Mouse (Mus musculus) v-Abl transformed pro-B cells (cell line): Measurements from ENCODE around the gene Nuak1.
"Not testable (repeated sequence)": the region's sequence is repeated elsewhere in the genome, so short reads cannot be mapped to it uniquely, and the experiment has no call there.

ENCODE experiments used
- in situ Hi-C, 2 experiments: fragments of 400-800 bp; cut with MboI; formaldehyde crosslinking; loops; one replicate each; pipeline ENCODE4 v1.15.1; 2025; ENCODE audit not compliant: unreplicated experiment in 2 of 2

Gene Nuak1

DNA sequence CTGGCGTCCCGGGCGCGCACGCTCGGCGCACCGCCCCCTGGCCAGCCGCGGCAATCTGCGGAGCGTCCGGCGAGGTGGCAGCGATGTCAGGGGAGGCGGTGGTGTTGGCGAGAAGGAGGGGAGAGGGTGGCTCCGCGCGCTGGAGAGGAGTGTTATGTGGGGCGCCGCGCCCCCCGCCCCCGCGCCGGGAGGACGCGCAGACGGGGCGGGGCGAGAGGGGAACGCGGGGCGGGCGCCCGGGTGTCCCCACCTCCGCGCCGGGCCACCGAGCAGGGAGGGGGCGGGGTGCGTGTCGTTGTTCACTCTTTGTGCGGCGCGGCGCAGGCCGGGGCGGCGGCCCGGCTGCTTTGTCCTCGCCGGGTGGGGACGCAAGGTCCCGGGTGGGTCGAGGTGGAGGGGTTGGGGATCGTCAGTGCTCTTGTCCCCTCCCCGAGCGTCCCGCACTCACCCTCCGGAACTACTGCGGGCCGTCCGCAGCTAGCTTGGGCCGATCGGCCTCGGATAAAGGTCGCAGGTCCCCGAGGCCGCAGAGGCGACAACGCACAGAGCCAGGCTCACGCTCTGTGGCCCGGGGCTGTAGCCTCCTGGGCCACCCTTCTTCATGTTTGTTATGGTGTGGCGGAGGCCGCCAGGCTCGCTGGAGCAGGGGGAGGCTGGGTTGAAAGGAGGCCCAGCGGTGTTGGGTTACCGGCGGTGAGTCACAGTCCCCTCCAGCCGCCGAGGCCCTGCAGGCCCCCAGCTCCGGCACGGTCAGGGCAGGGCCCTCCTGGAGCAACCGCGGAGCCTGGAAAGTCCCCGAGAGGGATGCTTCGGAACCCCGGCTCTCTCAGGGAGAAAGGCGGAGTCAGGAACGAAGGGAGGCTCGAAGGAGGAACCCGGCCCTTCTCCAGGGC is at the start of gene Nuak1:
TSS of gene Nuak1 (minus strand) at position 57 of the 893 bp plus-strand sequence.
- in situ Hi-C loops: no loop called here

DNA sequence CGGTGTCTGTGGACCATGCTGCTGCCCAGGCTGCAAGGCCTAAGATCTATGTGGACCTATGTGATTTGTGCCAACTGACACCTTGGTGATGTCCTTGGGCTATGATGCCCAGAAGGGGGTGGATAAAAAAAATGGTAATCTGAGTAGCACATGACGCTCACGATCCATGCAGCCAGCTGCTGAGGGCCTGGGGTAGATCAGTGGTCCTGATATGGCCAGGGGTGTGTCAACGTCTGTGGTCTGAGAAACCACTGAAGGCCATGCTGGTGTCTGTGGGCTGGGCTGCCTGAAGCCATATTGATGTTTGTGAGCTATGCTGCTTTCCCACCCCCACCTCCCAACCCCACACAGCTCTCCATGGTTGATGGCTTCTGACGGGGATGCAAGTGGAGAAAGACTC is 49.7 kb upstream of the Nuak1 start:
- in situ Hi-C loops: no loop called here

DNA sequence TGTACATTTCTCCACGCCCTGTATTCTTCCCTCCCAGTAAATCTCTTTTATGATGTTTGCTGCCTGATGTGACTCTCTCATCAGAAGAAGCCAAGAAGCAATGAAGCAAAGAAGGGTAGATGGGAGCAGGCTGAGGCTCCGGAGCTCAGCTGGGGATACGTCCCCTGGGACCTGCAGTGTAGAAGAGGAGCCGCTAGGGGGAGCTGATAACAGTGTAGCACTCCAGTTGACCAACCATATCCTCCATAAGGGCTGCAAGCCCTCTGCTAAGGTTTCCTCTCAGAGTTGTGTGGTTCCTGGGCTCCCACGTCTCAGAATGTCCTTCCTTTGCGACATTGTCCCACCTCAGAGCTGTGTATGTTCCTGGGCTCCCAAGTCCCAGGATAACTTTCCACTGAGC is 47.9 kb upstream of the Nuak1 start:
- in situ Hi-C loops: no loop called here

DNA sequence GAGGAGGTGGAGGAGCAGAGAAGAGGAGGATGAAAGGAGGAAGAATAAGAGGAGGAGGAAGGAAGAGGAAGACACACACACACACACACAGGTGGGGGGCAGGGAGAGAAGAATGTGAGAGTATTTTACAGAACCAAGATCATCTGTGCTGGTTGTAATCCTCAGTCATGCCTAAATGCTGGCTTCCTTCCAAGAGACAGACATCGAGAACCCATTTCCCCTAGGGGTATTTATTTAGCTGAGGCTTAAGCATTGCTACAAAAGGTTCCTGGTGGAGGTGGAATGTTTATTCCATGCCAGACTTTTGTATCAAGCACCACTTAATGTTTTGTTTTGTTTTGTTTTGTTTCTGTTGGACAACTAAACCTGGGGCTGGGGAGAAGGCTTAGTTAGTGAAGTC is 44.3 kb upstream of the Nuak1 start:
- in situ Hi-C loops: no loop called here

DNA sequence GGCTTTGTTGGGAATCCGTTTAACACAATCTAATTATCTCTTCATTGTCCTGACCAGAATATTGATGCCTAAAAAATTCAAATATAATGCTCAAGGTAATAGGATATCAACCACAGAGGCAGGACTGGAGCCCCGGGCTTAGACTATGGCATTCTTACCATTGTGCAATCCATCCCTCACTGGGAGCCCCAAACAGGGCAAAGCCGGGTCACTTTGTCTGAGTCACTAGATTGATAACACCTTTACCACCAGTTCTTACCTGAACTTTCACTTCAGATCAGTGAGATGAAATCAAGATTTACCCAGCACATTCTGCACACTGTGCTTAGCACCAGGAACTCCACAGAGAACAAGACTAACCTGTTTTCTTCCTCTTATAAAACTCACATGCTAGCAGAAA is 43.2 kb upstream of the Nuak1 start:
- in situ Hi-C loops: no loop called here

DNA sequence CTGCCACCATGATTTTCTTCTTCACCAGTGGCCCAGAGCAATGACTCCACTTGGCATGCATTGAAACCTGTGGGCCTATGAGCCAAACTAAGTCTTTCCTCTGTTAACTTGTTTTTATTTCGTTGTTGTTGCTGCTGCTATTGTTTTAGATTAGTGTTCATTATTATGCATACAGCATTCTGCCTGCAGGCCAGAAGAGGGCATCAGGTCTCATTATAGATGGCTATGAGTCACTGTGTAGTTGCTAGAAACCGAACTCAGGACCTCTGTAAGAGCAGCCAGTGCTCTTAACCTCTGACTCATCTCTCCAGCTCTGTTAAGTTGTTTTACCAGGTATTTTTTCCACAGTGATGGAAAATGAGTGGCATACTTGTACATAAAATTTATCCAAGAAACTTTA is 42.7 kb upstream of the Nuak1 start:
- in situ Hi-C loops: no loop called here

DNA sequence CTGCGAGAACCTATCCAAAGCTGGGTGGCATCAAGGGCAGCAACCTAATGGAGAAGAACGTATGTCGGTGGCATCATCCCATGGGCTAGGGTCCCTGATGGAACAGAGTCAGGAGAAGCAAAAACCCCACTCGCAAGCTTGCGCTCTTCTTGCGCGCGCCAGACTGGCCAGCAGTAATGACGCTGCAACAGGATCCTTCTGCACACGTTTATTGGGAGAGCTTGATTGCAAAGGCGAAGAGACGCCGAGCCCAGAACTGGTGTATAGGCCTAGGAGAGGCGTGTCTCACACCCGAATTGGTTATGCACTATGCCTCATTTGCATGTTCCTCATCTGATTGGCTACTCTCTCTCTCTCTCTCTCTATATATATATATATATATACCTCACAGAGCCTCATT is 42.0 kb upstream of the Nuak1 start:
- in situ Hi-C loops: not testable (repeated sequence)

DNA sequence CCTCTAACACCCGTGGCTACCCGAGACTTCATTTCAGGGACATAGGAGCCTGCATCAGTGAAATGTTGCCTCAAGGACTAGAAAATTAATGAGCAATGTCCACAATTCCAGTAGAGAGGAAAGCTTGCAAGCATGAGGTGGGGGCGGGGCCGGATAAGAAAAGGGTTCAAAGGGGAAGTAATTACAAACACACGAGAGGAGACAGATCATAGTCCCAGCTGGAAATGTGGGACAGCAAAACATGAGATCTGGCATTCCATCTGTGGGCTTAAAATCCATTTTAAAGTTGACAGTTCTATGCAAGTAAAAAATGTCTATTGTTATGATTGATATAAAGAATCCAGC is 40.9 kb upstream of the Nuak1 start:
- in situ Hi-C loops: no loop called here

DNA sequence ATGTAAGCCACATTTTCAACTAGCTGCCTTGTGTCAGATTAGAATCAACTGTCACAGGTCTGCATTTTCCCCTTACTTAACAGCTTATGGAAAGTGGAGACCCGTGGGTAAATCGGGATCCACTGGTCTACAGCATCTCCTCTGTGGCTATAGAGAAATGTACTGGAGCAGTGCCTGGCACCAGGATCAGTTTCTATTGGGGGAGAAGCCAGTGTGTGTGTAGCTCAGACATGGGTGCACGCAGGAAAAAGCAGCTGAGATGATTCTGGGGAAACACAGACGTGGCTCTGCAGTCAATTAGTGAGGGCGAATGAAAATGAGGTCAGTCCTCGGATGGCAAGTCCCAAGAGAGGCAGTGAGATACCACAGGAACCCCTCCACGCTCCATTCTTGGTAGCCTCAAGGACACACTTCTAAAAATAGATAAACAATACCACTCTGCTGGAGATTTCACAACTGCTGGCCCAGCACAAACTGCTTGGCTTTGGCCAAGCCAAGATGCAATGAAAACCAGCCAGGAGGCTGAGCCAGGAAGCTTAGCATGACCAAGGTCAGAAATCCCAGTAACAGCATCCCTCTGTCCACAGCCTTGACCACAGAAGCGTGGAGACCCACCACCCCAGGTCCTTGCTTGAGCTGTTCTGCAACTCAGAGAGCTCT is 40.4 kb upstream of the Nuak1 start:
- in situ Hi-C loops: no loop called here

DNA sequence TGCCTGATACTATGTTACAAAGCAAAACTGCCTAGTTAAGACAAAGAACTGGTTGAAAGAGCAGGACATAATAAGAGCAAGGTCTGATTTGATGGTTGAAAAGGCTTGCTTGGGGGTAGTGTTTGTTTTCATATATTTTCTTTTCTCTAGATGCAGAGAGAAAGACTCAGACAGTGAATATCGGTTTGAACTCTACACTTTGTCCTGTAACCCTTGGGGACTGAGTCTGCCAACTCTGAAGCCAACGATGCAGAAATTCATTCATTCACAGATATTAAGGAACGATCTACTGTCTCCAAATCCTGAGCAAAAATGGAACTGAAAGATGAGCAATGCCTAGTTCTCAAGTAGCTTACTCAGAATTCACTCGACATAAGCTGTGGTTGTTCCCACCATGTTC is 39.7 kb upstream of the Nuak1 start:
- in situ Hi-C loops: no loop called here

DNA sequence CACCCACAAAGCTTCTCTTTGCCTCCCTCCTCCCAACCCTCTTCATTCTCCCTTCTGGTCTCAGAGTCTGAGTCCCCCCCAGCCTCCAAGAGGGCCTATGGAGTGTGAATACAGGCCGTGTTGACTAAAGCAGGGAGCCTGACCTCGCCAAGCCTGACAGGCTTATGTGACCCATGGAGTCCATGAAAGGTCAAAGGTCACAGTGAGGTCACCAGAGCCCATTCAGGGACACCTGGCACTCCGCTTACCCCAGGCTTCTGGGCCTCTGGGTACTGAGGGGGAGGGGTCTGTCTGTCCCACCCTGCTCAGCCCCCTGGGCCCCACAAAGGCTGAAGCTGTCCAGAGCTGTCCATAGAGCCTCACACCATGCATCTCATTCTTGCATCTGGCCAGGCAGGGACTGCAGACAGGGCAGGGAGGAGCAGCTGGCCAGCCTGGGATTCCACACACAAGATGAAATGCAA is 37.2 kb upstream of the Nuak1 start:
- in situ Hi-C loops: no loop called here

DNA sequence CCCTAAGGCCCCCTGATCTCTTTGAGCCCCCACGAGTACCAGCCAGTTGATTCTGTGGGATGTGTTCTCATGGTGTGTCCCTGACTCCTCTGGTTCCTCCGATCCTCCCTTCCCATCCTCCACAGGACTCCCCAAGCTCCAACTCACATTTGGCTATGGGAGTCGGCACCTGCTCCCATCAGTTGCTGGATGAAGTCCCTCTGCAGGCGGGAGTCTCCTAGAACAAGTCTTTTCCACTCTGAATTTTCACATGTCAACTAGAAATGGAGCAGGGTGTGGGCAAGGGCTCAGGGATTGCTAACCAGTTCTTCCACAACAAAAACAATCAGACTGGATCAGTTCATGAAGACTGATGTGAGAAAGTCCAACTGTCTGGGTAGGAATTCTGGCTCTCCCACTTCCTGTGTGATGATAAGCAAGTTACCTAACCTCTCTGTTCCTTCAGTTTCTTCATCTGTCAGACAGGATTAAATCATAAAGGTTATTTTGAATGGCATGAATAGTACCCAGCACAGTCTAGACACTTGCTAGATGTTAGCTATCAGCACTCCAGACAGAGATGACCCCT is 36.7 kb upstream of the Nuak1 start:
- in situ Hi-C loops: no loop called here

DNA sequence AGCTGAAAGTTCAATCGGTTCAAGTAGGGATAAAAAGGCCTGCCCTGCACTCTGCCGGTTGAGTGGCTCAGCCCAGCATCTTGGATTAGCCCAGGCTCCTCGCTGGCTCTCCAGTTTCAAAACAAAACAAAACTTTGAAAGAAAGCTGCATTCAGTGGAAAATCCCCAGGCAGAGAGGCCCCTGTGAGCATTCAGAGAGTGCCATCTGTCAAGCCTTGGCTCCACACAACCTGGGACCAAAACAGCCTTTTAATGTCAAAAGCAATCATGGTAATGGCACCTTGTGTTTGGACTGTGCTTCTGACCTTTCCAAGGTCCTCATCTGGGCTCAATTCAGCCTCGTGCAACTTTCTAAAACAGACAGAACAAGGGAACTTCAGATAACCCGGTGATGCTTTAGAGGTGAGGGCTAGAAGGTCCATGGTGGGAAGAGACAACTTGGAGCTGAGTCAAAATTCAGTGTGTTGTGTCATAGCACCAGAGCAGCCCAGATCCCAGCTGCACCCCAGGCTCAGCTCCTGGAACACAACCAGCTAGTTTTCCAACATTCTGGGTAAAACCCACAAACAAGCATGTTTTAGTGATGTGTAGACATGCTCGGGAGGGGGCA is 27.3 kb upstream of the Nuak1 start:
- in situ Hi-C loops: loop anchor here in 1 of 2 experiments (25.0 kb wide), 1 partner anchor 830 kb away; the partner anchor contains the start of gene Appl2

DNA sequence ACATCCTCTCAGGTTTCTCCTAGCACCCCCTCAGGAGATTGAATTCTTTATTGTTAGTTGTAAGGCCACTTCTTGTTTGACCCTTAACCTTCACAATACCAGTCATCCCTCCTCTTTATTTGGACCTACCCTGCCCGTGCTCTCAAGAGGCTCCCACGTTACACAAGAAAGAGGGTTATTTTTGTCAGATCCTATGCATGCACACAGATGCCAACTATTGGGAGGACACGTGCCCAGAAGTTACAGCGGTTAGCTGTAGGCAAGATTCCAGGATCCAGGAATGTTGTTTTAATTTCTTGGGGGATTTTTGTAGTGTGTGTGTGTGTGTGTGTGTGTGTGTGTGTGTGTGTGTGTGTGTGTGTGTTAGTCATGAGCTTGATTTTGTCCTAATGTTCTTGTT is 25.1 kb upstream of the Nuak1 start:
- in situ Hi-C loops: loop anchor here in 1 of 2 experiments (25.0 kb wide), 1 partner anchor 828 kb away; the partner anchor contains the start of gene Appl2

DNA sequence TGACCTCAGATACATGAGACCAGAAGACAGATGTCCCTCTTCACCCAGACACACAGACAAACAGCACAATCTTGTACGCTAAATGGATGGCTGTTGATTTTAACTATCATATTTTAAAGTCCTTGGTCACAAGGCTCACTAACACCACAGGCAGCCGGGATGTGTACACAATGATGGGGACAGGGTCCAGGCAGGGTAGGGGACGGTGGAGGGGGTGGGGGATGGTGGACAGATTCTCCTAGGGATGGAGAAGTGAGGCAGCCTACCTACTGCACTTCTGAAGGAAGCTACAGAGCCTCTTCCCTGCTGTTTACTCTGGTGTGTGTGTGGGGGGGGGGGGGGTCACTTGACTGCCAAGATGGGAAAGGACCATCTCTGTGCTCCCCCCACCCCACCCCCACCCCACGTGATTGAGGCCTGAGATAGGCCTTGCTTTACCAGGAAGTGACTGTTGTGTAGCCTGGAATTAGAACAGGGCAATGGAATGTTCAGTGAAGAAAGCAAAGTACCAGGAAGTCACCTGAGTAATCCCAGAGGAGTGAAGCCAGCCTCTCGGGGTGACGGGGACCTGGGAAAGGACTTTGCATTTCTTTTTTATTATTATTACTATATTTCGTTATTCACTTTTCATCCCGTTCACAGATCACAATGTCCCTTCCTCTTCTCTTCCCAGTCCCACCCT is 20.2 kb upstream of the Nuak1 start:
- in situ Hi-C loops: loop anchor here in 1 of 2 experiments (25.0 kb wide), 1 partner anchor 823 kb away; the partner anchor contains the start of gene Appl2

DNA sequence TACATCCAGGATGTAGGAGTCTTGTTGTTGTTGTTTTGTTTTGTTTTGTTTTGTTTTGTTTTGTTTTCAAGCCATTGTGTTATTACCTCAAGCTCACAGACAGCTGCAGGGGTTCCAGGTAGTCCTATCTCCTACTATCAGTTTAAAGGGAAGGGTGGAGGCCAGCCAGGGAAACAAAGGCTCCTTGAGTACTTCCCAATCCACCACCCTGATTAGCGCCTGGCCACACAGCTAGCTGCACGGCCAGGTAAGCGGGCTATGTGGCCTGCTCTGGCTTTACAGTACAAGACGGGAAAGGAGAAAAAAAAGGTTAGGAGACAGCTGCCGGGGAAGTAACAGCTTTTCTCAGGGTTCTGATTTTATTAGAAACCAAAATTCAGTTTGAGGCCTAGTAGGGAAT is 17.7 kb upstream of the Nuak1 start:
- in situ Hi-C loops: loop anchor here (5.0 to 25.0 kb wide), 2 partner anchors 54 to 821 kb away; partner anchors contain the start of gene Appl2 (in 1 of the 2)

DNA sequence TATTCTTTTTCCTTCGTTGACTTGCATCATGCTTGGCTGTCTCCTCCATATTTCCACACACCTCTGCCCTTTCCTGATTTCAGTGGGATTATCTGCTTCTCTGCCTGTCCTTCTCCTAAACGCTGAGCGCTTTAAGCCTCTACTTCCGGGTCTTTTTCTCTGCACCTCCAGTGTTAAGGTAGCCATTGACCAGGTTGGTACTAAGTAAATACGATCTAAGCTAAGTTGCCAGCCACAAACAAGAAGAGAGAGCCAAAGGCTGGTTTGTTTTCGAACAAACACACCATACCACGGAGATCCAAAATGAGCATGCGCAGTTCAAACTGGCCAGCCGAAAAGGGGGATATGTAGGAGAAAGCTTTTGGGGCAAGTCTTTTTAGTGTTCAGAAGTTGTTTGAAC is 17.1 kb upstream of the Nuak1 start:
- in situ Hi-C loops: loop anchor here (5.0 to 25.0 kb wide), 2 partner anchors 55 to 820 kb away; partner anchors contain the start of gene Appl2 (in 1 of the 2)

DNA sequence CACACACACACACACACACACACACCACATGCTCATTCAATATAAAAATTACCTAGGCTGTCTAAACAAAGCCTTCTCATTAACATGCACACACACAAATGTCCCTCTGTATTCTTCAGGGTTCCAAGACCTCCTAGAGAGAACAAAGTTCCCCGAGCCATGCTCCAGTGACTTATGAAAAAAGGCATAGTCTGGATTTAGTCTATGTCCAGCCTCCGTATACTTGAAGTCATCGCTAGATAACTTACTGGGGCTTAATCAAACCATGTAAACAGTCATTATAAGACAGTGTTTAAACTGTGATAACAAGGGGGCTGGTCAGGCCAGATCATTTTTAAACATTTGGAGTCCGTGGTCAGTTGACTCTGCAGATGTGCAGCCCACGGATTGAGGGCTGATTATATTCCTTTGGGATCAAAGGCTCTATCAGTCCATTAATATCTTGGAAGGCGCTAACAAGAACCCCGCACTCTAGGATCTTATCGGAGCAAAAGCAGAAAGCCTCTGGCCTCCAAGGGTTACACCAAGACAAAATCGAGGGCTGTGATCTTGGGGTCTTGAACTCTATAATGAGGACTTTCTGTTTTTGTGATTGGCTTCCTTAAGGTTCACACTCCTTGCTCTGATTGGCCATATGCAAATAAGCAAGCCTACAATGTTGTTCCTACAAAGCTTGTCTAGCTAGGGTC is 16.4 kb upstream of the Nuak1 start:
- in situ Hi-C loops: loop anchor here (5.0 to 25.0 kb wide), 2 partner anchors 56 to 819 kb away; partner anchors contain the start of gene Appl2 (in 1 of the 2)

DNA sequence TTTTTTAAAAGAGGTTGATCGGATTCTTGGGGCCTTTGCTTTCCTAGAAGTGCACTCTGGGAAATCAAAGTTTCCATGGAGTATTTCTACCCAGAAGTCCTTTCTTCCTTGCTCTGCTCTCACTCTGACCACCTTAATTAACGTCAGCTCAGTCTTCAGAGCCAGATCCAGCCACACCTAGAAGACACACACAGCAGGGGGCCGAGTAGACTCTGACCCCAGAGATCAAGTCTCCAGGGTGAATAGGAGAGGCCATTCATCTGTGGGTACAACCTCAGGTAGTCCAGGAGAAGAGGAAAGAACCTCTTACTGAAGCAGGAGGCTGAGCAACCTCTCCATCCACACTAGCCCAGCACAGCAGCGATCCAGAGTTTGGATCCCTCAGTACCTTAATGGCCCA is 11.5 kb upstream of the Nuak1 start:
- in situ Hi-C loops: loop anchor here (5.0 to 25.0 kb wide), 3 partner anchors 60 to 815 kb away; partner anchors contain the start of gene Appl2 (in 1 of the 2)
